Mouse (Mus musculus): ENCODE data around the gene Mis18a. TPM values are rescaled to one million over a fixed set of nuclear protein-coding genes. Genes with fewer than 3 reads are reported as not detected.

Mis18a gene
- 40.1 and 41.9 TPM in 2 replicates for polyA plus RNA-seq (2015; fragmentation: Nextera tagmentation; extraction: Ambion mirVana)

DNA sequence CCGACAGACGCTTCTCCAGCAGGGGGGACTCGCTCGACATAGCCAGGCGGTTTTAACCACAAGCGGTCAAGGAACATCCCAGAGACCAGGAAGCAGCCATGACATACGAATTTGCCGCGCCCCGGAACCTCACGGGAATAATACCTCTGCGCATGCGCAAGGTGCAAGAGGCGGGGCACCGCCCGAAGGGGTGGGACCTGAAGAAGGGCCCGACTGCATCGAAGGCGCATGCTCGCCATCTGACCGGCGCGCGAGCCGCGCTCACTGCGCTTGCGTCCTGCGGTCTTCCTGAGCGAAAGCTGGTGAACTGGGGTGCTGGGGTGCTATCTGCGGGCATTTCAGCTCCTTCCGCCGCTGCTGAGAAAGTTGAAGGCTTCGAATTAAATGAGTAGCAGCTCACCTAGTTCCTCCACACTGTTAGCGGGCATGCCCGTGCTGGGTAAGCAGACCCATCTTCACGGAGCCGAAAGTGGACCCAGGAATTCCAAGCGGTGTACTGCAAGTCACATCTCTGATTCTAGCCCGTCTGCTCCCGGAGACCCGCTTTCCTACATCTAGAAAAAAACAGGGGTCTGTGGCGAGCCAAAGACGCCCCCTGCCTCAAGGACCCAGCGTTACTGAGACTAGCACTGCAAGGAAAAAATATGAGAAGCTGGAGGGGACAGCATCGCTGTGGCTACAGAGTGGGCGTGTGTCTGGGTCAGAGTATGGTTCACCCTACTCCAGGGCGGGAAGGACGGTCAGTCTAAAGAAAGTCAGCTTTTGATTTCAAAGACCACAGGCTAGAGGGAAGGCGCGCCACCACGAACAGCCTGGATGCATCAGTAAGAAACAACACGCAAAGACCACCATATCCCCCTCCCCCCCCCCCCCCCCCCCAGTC lies at the start of gene Mis18a:
TSS of gene Mis18a (minus strand) at position 172 of the 883 bp plus-strand sequence.
- 2% methylated on average over 53 of the region's 53 CpGs for WGBS (ENCODE audit: insufficient replicate concordance)
- peak; percentile 96 for ATAC-seq (ENCODE audit: insufficient read depth)

DNA sequence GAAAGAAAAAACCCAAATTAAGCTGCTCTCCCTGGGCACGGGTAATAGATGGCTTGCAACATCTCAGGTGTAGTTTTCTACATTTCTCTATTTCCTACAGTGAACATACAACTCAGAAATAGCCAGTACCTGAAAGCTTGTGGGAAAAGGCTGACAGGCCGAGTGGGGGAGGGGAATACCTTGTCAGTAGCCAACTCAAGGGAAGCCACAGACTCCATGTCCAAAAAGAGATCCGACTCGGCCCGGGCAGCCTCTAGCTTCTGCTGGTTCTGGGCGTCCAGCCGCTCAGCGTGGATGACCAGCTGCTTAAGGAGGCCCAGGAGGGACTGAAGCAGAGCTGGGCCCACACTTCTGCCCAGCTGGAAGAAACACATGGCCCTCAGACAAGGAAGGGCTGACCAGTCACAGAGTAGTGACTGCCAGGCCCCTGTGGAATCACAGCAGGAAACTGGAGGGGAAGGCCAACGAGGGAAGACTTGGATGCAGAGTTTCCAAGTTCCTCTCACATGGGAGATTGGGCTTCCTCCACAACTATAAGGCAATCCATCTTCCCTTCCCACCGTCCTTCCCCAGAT lies 48.8 kb upstream of the Mis18a start:
- peaks cover 74% of the 10 kb centered on the region for H3K36me3 ChIP-seq (replicated peaks)
- no peaks in the 10 kb centered on the region for H3K27me3 ChIP-seq
- H3K4me3 ChIP-seq (replicated peaks): no peak overlapping the region
- ATAC-seq (ENCODE audit: insufficient read depth): no peak
- no peaks in the 10 kb centered on the region for H3K9me3 ChIP-seq (replicated peaks)
- H3K4me2 ChIP-seq: no peak overlapping the region
- no peak overlapping the region for H3K27ac ChIP-seq (replicated peaks)
- no peak overlapping the region for H3K9ac ChIP-seq
- 75% methylated on average over 10 of the region's 10 CpGs for WGBS (ENCODE audit: insufficient replicate concordance)
- H3K4me1 ChIP-seq (replicated peaks): peaks cover 12% of the 10 kb centered on the region

More for the DNA sequence above, at the start of gene Mis18a:
- H3K4me2 ChIP-seq: peak within 1 kb of the TSS; percentile 91
- H3K4me3 ChIP-seq (replicated peaks): peak within 1 kb of the TSS; percentile 85
- no peaks in the 10 kb centered on the region for H3K9me3 ChIP-seq (replicated peaks)
- peak within 1 kb of the TSS; percentile 79 for H3K27ac ChIP-seq (replicated peaks)
- H3K36me3 ChIP-seq (replicated peaks): peaks cover 26% of the 10 kb centered on the region
- H3K27me3 ChIP-seq: 0 out of 2 replicates have a peak, but pooled peaks cover 3% of the 10 kb centered on the region
- peak within 1 kb of the TSS; percentile 86 for H3K9ac ChIP-seq
- H3K4me1 ChIP-seq (replicated peaks): peaks cover 45% of the 10 kb centered on the region

DNA sequence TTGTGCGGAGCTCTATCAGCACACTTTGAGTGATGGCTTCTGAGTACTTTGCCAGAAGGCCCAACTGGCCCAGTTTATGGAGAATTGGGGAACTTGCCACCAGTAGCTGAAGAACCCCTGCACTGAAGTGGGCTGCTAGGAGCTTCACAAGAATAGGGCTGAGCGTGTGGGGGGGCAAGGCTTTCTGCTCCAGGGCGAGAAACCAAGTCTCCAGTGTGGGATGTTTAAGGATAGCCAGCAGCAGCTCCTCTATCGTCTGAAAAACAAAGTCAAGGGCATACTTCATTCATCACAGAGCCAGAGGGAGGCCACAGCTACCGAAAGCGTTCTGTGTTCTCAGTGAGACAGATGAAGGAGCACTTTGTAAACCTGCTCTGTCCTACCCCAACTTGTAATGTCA lies 47.4 kb upstream of the Mis18a start:
- Histone ChIP-seq H3K4me3 (replicated peaks) (no peak overlapping the region), H3K27ac (replicated peaks) (no peak overlapping the region), H3K27me3 (no peaks in the 10 kb centered on the region), H3K9me3 (replicated peaks) (no peaks in the 10 kb centered on the region), H3K9ac (no peak overlapping the region), H3K36me3 (replicated peaks) (peaks cover 78% of the 10 kb centered on the region), H3K4me1 (replicated peaks) (peaks cover 6% of the 10 kb centered on the region), H3K4me2 (no peak overlapping the region)
- 79% methylated on average over 6 of the region's 6 CpGs for WGBS (ENCODE audit: insufficient replicate concordance)
- ATAC-seq (ENCODE audit: insufficient read depth): no peak

DNA sequence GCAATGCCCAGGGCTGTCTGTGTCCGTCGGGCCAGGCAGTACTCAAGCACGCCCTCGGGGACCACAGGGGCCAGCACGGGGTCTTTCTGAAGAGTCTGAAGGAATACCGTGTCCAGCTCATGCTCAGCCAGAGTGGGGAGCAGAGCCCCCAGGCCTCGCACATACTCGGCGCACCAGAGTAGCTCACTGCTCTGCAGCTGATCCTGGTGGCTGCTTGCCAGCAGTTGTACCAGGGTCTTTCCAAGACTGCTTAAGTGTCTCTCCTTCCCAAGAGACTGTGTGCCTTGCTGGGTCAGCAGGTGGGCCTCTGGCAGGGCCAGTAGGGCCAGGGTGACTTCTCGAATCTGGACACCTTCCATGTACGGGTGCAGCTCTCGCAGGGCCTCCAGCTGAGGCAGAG lies 47.0 kb upstream of the Mis18a start:
- H3K36me3 ChIP-seq (replicated peaks): peaks cover 78% of the 10 kb centered on the region
- no peak overlapping the region for H3K9ac ChIP-seq
- H3K4me3 ChIP-seq (replicated peaks): no peak overlapping the region
- H3K27me3 ChIP-seq: no peaks in the 10 kb centered on the region
- peaks cover 1% of the 10 kb centered on the region; the same call in 1 of the 2 replicates for H3K4me1 ChIP-seq (replicated peaks)
- H3K9me3 ChIP-seq (replicated peaks): no peaks in the 10 kb centered on the region
- H3K27ac ChIP-seq (replicated peaks): no peak overlapping the region
- no peak overlapping the region for H3K4me2 ChIP-seq
- WGBS (ENCODE audit: insufficient replicate concordance): 91% methylated on average over 12 of the region's 12 CpGs
- no peak for ATAC-seq (ENCODE audit: insufficient read depth)

DNA sequence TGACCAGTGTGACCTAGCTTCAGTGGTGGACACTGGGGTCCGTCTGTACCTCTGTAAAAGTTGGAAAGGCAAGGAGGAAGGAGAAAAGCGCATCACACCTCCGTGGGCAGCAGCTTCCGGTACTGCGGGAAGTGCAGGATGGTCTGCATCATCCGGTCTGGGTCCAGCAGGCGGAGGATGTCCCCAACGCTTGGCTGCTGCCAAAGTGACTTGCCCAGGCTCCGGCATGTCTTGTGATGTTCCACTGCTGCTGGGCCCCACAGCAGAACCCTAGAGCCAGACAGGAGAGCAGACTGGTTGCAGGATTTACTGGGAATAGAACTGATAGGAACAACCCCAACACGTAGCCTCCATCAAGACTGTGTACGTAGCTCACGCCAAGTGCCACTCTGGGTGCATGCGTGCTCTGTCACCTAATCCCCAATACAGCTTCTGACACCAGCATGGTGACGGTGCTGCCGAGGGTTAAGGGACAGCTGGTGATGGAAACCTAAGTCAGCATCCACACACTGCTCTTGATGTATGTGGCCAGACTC lies 39.8 kb upstream of the Mis18a start:
- WGBS (ENCODE audit: insufficient replicate concordance): 85% methylated on average over 15 of the region's 15 CpGs
- Histone ChIP-seq H3K27ac (replicated peaks) (no peak overlapping the region), H3K4me3 (replicated peaks) (no peak overlapping the region), H3K9me3 (replicated peaks) (no peaks in the 10 kb centered on the region), H3K36me3 (replicated peaks) (peaks cover 87% of the 10 kb centered on the region), H3K9ac (no peak overlapping the region), H3K4me1 (replicated peaks) (peaks cover 17% of the 10 kb centered on the region), H3K27me3 (no peaks in the 10 kb centered on the region), H3K4me2 (no peak overlapping the region)
- ATAC-seq (ENCODE audit: insufficient read depth): no peak

DNA sequence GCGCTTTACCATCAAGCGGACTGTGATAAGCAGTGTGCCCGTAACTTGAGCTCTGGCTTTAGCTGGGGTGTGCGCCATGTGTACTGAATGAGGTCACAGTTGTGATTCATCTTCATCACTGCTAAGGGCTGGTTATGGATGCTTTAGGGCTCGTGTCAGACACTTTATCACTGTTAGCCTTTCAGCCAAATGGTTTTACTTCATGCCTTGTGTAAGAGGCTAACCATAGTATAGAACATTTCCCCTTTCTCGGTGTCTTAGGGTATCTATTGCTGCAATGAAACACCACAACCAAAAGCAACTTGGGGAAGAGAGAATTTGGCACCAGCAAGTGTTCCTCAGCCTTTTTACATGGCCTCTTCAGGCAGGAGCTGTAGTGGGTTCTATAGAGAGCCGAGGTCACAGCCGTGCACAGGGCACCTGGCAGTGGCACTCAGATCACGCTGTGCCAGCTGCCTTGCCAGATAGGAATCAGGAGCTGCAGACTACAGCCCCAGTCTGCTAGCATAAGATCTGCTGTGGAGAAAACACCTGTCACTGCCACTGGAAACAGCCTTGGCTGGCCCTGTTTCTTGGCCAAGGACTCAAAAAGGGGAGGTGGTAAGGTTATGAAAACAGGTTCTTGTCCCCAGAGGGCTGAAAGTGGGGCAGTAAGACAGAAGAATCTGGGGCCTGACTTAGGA lies 38.1 kb upstream of the Mis18a start:
- Histone ChIP-seq H3K36me3 (replicated peaks) (peaks cover 73% of the 10 kb centered on the region), H3K9ac (no peak overlapping the region), H3K4me2 (no peak overlapping the region), H3K4me1 (replicated peaks) (peaks cover 34% of the 10 kb centered on the region), H3K9me3 (replicated peaks) (no peaks in the 10 kb centered on the region), H3K27ac (replicated peaks) (no peak overlapping the region), H3K27me3 (no peaks in the 10 kb centered on the region), H3K4me3 (replicated peaks) (no peak overlapping the region)
- no peak for ATAC-seq (ENCODE audit: insufficient read depth)
- WGBS (ENCODE audit: insufficient replicate concordance): 76% methylated on average over 9 of the region's 9 CpGs

DNA sequence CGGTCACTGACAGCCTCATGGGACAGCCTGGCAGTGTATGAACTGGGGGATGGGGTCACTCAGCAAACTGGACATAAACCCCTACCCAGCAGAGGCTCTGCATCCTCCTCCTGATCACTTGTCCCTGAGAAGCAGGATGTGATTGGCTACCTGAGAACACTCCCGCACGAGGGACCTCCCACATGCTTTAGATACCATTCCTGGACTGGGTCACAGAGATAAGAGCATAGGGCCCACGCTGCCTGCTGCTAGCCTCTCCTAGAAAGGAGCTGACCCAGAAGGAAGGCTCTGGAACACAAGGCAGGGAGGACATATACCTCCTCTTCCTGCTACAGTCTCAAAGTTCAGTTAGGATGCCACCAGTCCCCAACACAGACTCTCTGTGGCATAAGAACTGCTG lies 33.3 kb upstream of the Mis18a start:
- Histone ChIP-seq H3K36me3 (replicated peaks) (peaks cover 49% of the 10 kb centered on the region), H3K9ac (peak overlapping the region; percentile 30; the same call in 1 of the 2 replicates), H3K4me1 (replicated peaks) (peaks cover 47% of the 10 kb centered on the region), H3K4me3 (replicated peaks) (peak overlapping the region; percentile 9; the same call in 1 of the 2 replicates), H3K4me2 (peak overlapping the region; percentile 53), H3K27ac (replicated peaks) (peak overlapping the region; percentile 80), H3K9me3 (replicated peaks) (no peaks in the 10 kb centered on the region), H3K27me3 (no peaks in the 10 kb centered on the region)
- WGBS (ENCODE audit: insufficient replicate concordance): 18% methylated on average over 4 of the region's 4 CpGs
- peak; percentile 98 for ATAC-seq (ENCODE audit: insufficient read depth)

DNA sequence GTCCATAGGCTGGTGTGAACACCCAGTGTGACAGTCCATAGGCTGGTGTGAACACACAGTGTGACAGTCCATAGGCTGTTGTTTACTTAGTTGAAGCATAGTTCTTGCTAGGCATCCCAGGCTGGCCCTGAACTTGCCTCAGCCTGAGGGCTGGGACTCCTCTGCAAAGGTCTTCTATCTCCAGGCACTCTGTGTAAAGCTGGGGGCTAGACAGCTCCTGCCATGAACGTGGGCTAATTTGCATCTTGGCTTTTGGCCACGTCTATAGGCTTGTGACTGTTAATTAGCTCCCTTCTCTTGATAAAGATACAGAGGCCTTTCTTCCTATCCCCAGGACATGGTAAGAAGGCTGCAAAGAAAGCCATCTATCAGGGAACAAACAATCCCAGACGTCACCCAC lies 32.1 kb upstream of the Mis18a start:
- H3K27ac ChIP-seq (replicated peaks): peak overlapping the region; percentile 74
- ATAC-seq (ENCODE audit: insufficient read depth): no peak
- H3K4me1 ChIP-seq (replicated peaks): peaks cover 42% of the 10 kb centered on the region
- no peaks in the 10 kb centered on the region for H3K9me3 ChIP-seq (replicated peaks)
- no peak overlapping the region for H3K4me3 ChIP-seq (replicated peaks)
- 52% methylated on average over 3 of the region's 3 CpGs for WGBS (ENCODE audit: insufficient replicate concordance)
- H3K36me3 ChIP-seq (replicated peaks): peaks cover 55% of the 10 kb centered on the region
- no peak overlapping the region for H3K9ac ChIP-seq
- H3K4me2 ChIP-seq: no peak overlapping the region
- H3K27me3 ChIP-seq: no peaks in the 10 kb centered on the region

DNA sequence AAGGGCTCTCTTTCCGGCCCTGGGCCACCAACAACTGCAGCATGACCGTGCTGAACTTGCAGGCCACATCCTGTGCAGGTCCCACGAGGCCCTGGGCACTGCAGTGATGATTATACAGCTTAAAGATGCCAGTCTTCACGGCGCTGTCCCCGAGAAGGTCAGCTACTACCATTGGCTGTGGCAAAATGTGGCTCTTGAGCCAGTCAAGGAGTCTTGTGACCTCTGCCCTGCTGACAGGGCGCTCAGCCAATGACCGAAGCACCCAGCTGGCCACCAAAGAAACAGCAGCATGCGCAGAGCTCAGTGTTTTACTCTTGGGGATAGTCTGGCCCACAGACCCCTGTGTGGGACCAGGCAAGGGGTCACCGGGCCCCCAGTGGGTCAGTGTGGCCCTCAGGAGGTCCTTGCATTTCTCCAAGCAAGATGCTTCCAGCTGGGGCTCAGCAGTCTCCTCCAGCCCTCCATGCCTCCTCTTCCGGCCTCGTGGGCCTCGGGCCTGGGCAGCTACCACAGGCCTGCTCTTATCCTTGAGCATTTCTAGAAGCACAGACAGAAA lies 26.3 kb upstream of the Mis18a start:
- Histone ChIP-seq H3K4me2 (no peak overlapping the region), H3K27ac (replicated peaks) (no peak overlapping the region), H3K36me3 (replicated peaks) (peaks cover 83% of the 10 kb centered on the region), H3K27me3 (no peaks in the 10 kb centered on the region), H3K9me3 (replicated peaks) (no peaks in the 10 kb centered on the region), H3K4me3 (replicated peaks) (no peak overlapping the region), H3K9ac (no peak overlapping the region), H3K4me1 (replicated peaks) (peaks cover 22% of the 10 kb centered on the region)
- no peak for ATAC-seq (ENCODE audit: insufficient read depth)
- 79% methylated on average over 13 of the region's 13 CpGs for WGBS (ENCODE audit: insufficient replicate concordance)

DNA sequence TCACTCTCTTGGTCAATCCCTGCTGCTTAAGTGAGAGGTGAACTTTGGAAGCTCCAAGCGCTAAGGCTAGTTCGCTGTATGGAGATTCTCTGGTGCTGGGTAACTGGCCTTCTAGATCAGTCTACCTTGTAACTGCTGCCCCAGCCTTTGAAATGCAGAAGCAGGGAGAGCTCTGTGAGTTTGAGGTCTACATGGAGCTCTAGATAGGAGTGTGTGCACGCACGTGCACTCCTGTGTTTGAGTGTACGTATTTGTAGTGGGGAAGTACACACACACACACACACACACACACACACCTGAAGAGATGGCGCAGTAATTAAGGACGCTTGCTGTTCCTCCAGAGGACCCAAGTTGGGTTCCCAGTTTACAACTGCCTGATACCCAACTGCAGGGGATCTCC lies 21.0 kb upstream of the Mis18a start:
- H3K27ac ChIP-seq (replicated peaks): no peak overlapping the region
- peaks cover 44% of the 10 kb centered on the region for H3K4me1 ChIP-seq (replicated peaks)
- H3K27me3 ChIP-seq: no peaks in the 10 kb centered on the region
- H3K9ac ChIP-seq: no peak overlapping the region
- no peak overlapping the region for H3K4me2 ChIP-seq
- peaks cover 62% of the 10 kb centered on the region for H3K36me3 ChIP-seq (replicated peaks)
- H3K4me3 ChIP-seq (replicated peaks): no peak overlapping the region
- no peaks in the 10 kb centered on the region for H3K9me3 ChIP-seq (replicated peaks)
- 76% methylated on average over 7 of the region's 7 CpGs for WGBS (ENCODE audit: insufficient replicate concordance)
- no peak for ATAC-seq (ENCODE audit: insufficient read depth)

Data from liver, embryonic 15.5 days (tissue).